Mouse (Mus musculus): Measurements from ENCODE around the gene Gm13088.
"Not testable (repeated sequence)": the region's sequence is repeated elsewhere in the genome, so short reads cannot be mapped to it uniquely, and the experiment has no call there.

Gene Gm13088

DNA sequence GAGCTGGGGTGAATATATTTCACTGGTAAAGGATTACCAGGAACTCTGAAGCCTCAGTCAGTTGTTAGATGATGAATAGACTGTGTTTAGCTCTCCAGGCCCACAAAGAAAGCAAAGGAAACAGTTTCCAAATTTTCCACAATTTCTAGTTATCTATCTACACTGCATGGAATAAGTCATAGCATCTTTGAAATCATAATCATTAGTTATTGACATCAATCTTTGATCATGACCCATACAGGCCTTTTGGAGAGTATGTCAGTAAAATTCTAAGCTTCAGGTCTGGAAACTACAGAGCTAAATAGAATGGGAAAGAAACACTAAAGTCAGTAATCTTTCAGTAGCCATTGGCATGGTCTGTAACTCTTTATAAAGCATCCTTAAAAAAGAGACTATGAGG is at the start of gene Gm13088:
Gene Gm13088, minus strand, starts transcription at position 101 of the 400 bp plus-strand sequence.
- not testable (repeated sequence) for DNase-seq (ENCODE audit: low spot score in 2 of 2)

DNA sequence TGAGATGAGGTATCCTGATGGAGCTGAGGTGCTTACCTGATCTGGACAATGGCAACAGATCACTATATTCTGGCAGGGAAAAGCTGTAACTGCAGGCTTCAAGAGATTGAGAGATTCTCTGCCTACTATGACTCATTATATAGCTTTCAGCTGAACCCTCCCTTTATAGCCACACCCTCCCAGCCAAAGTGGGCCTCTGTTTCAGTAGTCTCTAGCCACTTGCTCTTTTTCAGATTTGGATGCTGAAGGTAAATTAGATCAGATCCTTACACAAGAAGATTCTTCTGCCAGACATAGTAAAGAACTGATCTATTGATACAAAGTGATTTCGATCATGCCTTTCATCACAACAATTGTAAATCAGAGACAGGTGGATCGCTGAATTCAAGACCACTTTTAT is 45.6 kb upstream of the Gm13088 start, which contains the start of gene Gm13089:
Gene Gm13089, minus strand, starts transcription at position 101 of the 400 bp plus-strand sequence.
- no peak for DNase-seq (ENCODE audit: low spot score in 2 of 2)

GRCm38 (mm10) chr4:143618101-143618500 is 38.9 kb downstream of the Gm13088 start:
- DNase-seq (ENCODE audit: low spot score in 2 of 2), result not testable (repeated sequence)

- DNase-seq (ENCODE audit: low spot score in 2 of 2), result not testable (repeated sequence)
Observed at GRCm38 (mm10) chr4:143614703-143615102, 42.3 kb downstream of the Gm13088 start, which contains the start of gene Gm13083. Gene Gm13083, plus strand, starts transcription at chr4:143615003.

DNA sequence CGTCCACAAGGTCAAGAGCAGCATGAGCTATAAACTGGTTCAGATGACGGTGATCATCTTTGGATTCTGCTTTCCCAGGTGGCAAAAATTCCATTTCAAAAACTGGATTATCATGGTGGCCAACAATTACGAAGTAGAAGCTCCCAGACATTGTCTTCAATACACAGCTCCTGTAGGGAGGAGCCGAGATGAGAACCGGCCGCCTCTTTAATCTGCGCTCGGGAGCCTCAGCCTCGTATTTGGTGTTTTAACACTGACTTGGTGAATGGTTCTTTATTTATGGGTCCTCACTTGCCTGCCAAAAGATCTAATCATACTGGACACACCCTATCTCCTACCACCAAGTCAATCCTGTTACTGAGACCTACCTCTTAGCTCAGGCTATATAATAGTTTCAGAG is 45.1 kb downstream of the Gm13088 start:
- not testable (repeated sequence) for DNase-seq (ENCODE audit: low spot score in 2 of 2)
